Mouse (Mus musculus): ENCODE results near the gene Lmna. TPM values are rescaled to one million over a fixed set of nuclear protein-coding genes. Genes with fewer than 3 reads are reported as not detected.
A peak's percentile ranks its signal among the peaks of the same experiment; 100 is the strongest.

The Lmna gene
- polyA plus RNA-seq, 1 experiment from 2014 or later: 96.7 TPM

GRCm38 (mm10) chr3:88469466-88469865 lies 40.3 kb downstream of the Lmna start:
- Histone ChIP-seq H3K27ac (no peak overlapping the region), H3K4me3 (ENCODE audit: inconsistent target) (no peak overlapping the region), H3K79me2 (ENCODE audit: inconsistent target) (no peaks in the 10 kb centered on the region), H3K36me3 (ENCODE audit: inconsistent target) (no peaks in the 10 kb centered on the region)
- WGBS (ENCODE audit: missing documents): 100% methylated on average over 2 of the region's 2 CpGs

DNA sequence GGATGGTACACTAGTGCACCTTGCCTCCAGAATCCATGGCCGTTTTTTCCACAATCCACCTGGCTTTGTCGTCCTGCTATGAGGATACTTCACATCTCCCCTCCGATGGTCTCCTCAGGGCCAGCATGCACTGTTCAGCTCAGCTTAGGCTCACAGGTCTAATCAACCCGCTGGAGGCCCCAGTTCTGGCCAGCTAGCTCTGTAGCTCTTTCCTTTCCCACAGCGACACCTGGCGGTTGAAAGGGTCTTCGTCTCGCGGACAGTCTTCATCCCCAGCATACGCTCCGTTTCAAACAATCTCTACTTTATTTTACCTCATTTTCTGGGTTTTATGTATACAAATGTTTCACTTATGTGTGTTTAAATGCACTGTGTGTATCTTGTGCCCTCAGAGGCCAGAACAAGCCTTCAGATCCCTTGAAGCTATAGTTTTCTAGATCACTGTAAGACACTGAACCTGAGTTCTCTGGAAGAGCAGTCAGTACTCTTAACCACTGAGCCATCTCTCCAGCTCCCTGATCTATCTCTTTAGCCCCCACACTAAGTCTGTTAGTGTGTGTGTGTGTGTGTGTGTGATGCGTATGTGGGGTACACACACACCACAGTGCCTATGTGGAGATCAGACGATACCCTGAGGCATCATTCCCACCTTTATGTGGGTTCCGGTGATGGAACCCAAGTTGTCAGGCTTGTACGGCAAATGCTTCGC lies 42.5 kb downstream of the Lmna start:
- WGBS (ENCODE audit: missing documents): 27% methylated on average over 16 of the region's 16 CpGs
- no peak overlapping the region for H3K4me3 ChIP-seq (ENCODE audit: inconsistent target)
- H3K36me3 ChIP-seq (ENCODE audit: inconsistent target): no peaks in the 10 kb centered on the region
- no peak overlapping the region for H3K27ac ChIP-seq
- no peaks in the 10 kb centered on the region for H3K79me2 ChIP-seq (ENCODE audit: inconsistent target)

DNA sequence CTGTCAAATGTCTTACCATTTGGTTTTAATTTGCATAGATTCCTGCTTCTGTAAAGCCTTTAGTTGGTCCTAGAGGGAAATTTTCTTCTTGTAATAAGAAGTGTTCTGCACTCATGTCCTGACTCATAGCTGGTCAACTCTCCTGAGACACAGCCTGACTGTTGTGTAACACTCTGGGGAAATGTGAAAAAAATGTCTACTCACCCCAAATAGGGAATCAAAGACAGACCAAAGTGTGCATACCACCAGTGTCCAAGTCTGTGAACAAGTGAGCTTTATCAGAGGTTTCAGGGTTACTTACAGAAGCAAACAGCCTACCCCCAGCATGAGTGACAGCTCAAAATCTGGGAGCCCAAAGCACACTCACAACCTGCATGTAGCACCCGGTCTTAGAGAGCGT lies 44.6 kb downstream of the Lmna start:
- H3K79me2 ChIP-seq (ENCODE audit: inconsistent target): no peaks in the 10 kb centered on the region
- no peaks in the 10 kb centered on the region for H3K36me3 ChIP-seq (ENCODE audit: inconsistent target)
- 46% methylated on average over 2 of the region's 2 CpGs for WGBS (ENCODE audit: missing documents)
- no peak overlapping the region for H3K4me3 ChIP-seq (ENCODE audit: inconsistent target)
- H3K27ac ChIP-seq: peak overlapping the region; percentile 32

- H3K79me2 ChIP-seq (ENCODE audit: inconsistent target): no peaks in the 10 kb centered on the region
- no peaks in the 10 kb centered on the region for H3K36me3 ChIP-seq (ENCODE audit: inconsistent target)
- WGBS (ENCODE audit: missing documents): 22% methylated on average over 3 of the region's 3 CpGs
- H3K27ac ChIP-seq: peak overlapping the region; percentile 22; the same call in 1 of the 2 replicates
- no peak overlapping the region for H3K4me3 ChIP-seq (ENCODE audit: inconsistent target)
These were observed 45.3 kb downstream of the Lmna start for GRCm38 (mm10) chr3:88464425-88464824.

DNA sequence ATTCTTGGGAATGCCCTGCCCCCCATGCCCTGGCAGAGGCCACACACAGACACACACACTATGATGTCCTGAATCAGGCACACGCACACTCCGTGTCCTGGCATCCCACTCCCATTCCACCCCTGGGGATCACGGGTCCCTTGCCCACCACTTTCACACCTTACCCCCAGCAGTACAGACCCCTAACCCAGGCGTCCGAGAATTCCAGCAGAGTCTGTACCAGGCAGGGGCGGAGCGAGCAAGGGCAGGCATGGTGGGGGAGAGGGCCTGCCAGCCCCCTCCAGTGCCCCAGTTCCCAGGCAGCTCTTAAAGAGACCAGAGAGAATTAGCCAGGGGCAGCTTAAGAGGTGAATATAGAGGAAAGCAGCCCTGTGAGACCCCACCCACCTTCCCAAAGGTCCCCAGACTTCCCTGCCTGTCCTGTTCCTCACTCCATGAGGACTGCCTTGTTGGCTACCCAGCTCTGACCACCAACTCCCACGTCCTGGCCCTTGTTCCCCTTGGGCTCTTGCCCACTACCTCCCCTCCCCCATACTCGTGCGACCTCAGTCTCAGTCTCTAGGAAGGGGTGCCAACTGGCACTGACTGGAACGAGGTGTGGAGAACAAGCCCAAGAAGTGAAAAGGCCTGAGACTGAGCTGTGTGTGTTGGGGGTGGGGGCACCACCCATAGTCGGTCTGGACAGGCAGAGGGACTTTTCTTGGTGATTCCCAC lies 48.6 kb downstream of the Lmna start, which contains the start of gene Sema4a:
Gene Sema4a (minus strand): TSS at position 200 of the 714 bp plus-strand sequence.
- Histone ChIP-seq H3K79me2 (ENCODE audit: inconsistent target) (no peaks in the 10 kb centered on the region), H3K4me3 (ENCODE audit: inconsistent target) (no peak within 1 kb of the TSS), H3K36me3 (ENCODE audit: inconsistent target) (no peaks in the 10 kb centered on the region), H3K27ac (peak within 1 kb of the TSS; percentile 70)
- 74% methylated on average over 12 of the region's 12 CpGs for WGBS (ENCODE audit: missing documents)

DNA sequence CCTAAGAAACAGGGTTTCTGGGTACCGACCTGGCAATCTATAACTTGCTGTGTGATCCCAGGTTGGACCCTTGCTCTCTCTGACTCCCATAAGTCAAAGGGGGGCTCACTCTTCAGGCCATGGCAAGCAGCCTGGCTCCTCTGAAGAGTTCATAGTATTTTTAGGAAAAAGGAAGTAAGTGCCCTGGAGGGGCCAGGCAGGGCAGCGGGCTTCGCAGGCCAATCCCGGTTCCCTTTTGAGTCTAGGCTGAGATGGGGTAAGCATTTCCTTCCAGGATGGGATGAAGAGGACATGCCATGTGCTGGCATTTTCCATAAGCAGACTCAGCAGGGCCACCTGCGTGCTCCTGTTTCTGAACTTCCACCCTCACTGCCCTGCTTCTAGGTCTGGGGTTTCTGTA lies 49.7 kb downstream of the Lmna start:
- Histone ChIP-seq H3K4me3 (ENCODE audit: inconsistent target) (no peak overlapping the region), H3K36me3 (ENCODE audit: inconsistent target) (no peaks in the 10 kb centered on the region), H3K79me2 (ENCODE audit: inconsistent target) (no peaks in the 10 kb centered on the region), H3K27ac (peak overlapping the region; percentile 70)
- WGBS (ENCODE audit: missing documents): 12% methylated on average over 5 of the region's 5 CpGs

DNA sequence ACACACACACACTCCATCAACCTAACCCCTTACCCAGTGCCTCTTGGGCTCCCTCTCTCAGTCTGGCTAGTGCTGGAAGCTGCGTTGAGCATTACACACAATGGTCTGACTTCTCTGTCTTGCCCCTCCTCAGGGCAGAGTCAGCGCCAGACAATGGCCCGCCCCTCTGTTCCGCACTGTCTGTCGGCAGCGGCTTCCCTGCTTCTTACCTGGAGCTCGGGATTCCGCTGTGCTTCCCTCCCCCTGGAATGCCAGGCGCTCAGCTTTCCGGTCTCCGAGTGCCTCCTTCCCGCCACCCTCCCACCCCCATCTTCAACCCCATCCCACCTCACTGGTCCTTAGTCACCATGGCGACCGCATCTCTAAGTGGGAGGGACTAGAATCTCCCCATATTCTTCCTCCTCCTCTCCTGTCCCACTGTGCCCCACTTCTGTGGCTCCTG lies 51.0 kb downstream of the Lmna start:
- 41% methylated on average over 11 of the region's 14 CpGs for WGBS (ENCODE audit: missing documents)
- Histone ChIP-seq H3K27ac (peak overlapping the region; percentile 70; the same call in 1 of the 2 replicates), H3K79me2 (ENCODE audit: inconsistent target) (peaks cover 1% of the 10 kb centered on the region; the same call in 1 of the 2 replicates), H3K36me3 (ENCODE audit: inconsistent target) (no peaks in the 10 kb centered on the region), H3K4me3 (ENCODE audit: inconsistent target) (no peak overlapping the region)

- H3K79me2 ChIP-seq (ENCODE audit: inconsistent target): peaks cover 10% of the 10 kb centered on the region; the same call in 1 of the 2 replicates
- H3K27ac ChIP-seq: no peak overlapping the region
- no peaks in the 10 kb centered on the region; the same call in 1 of the 2 replicates for H3K36me3 ChIP-seq (ENCODE audit: inconsistent target)
- no peak overlapping the region for H3K4me3 ChIP-seq (ENCODE audit: inconsistent target)
- 89% methylated on average over 7 of the region's 7 CpGs for WGBS (ENCODE audit: missing documents)
These were observed 52.8 kb downstream of the Lmna start for GRCm38 (mm10) chr3:88456746-88457532.

GRCm38 (mm10) chr3:88456313-88456712 lies 53.4 kb downstream of the Lmna start:
- H3K36me3 ChIP-seq (ENCODE audit: inconsistent target): peaks cover 3% of the 10 kb centered on the region; the same call in 1 of the 2 replicates
- H3K79me2 ChIP-seq (ENCODE audit: inconsistent target): peaks cover 10% of the 10 kb centered on the region; the same call in 1 of the 2 replicates
- H3K4me3 ChIP-seq (ENCODE audit: inconsistent target): no peak overlapping the region
- 96% methylated on average over 8 of the region's 8 CpGs for WGBS (ENCODE audit: missing documents)
- no peak overlapping the region for H3K27ac ChIP-seq

GRCm38 (mm10) chr3:88455588-88456264 lies 54.0 kb downstream of the Lmna start:
- WGBS (ENCODE audit: missing documents): 65% methylated on average over 18 of the region's 18 CpGs
- Histone ChIP-seq H3K27ac (peak overlapping the region; percentile 27; the same call in 1 of the 2 replicates), H3K4me3 (ENCODE audit: inconsistent target) (no peak overlapping the region), H3K36me3 (ENCODE audit: inconsistent target) (peaks cover 4% of the 10 kb centered on the region; the same call in 1 of the 2 replicates), H3K79me2 (ENCODE audit: inconsistent target) (peaks cover 10% of the 10 kb centered on the region; the same call in 1 of the 2 replicates)

GRCm38 (mm10) chr3:88454762-88455587 lies 54.8 kb downstream of the Lmna start:
- 37% methylated on average over 7 of the region's 9 CpGs for WGBS (ENCODE audit: missing documents)
- Histone ChIP-seq H3K79me2 (ENCODE audit: inconsistent target) (peaks cover 10% of the 10 kb centered on the region; the same call in 1 of the 2 replicates), H3K36me3 (ENCODE audit: inconsistent target) (peaks cover 4% of the 10 kb centered on the region; the same call in 1 of the 2 replicates), H3K27ac (peak overlapping the region; percentile 27), H3K4me3 (ENCODE audit: inconsistent target) (peak overlapping the region; percentile 10; the same call in 1 of the 2 replicates)

- peaks cover 7% of the 10 kb centered on the region; the same call in 1 of the 2 replicates for H3K36me3 ChIP-seq (ENCODE audit: inconsistent target)
- 36% methylated on average over 8 of the region's 8 CpGs for WGBS (ENCODE audit: missing documents)
- peak overlapping the region; percentile 27 for H3K27ac ChIP-seq
- H3K79me2 ChIP-seq (ENCODE audit: inconsistent target): peaks cover 10% of the 10 kb centered on the region; the same call in 1 of the 2 replicates
- H3K4me3 ChIP-seq (ENCODE audit: inconsistent target): peak overlapping the region; percentile 10; the same call in 1 of the 2 replicates
These were observed 55.8 kb downstream of the Lmna start for GRCm38 (mm10) chr3:88453986-88454385.

DNA sequence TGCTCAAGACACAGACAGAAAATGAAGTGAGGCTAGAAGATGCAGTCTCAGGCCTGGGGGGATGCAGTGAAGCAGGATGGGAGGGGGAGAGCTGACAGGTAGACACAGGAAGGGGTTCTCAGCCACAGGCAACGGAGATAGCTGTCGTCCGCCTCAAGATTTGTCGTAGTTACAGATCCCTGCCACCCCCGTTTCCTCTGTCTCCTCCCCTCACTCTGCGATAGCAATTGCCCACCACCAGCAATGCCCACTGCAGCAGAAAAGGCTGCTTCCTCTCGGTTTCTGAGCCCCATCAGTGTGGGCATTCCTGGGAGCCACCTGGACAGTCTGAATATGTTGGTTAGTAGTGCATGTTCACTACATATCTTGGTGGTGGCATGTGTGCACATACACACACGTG lies 56.4 kb downstream of the Lmna start:
- no peak overlapping the region for H3K27ac ChIP-seq
- WGBS (ENCODE audit: missing documents): 43% methylated on average over 8 of the region's 8 CpGs

More for the DNA sequence above, 56.4 kb downstream of the Lmna start:
- Histone ChIP-seq H3K36me3 (ENCODE audit: inconsistent target) (peaks cover 7% of the 10 kb centered on the region; the same call in 1 of the 2 replicates), H3K4me3 (ENCODE audit: inconsistent target) (no peak overlapping the region), H3K79me2 (ENCODE audit: inconsistent target) (peaks cover 10% of the 10 kb centered on the region; the same call in 1 of the 2 replicates)

All from macrophage (primary cell).